Mouse (Mus musculus): Measurements from ENCODE around the gene Pde4c. TPM values are rescaled to one million over a fixed set of nuclear protein-coding genes. Genes with fewer than 3 reads are reported as not detected.

The Pde4c gene
- polyA plus RNA-seq, 1 experiment from 2014 or later = 0.10 TPM

- 90% methylated on average over 6 of the region's 6 CpGs for WGBS
- Histone ChIP-seq H3K27me3 (no peaks in the 10 kb centered on the region), H3K36me3 (ENCODE audit: poor library complexity, severe bottlenecking) (peaks cover 22% of the 10 kb centered on the region), H3K9ac (no peak overlapping the region), H3K27ac (no peak overlapping the region), H3K4me1 (peaks cover 52% of the 10 kb centered on the region), H3K9me3 (replicated peaks) (no peaks in the 10 kb centered on the region), H3K4me2 (no peak overlapping the region), H3K4me3 (no peak overlapping the region)
- ATAC-seq = no peak
Observed at GRCm38 (mm10) chr8:70756476-70757040, 33.0 kb downstream of the Pde4c start.

GRCm38 (mm10) chr8:70757523-70758307 is 34.2 kb downstream of the Pde4c start:
- 65% methylated on average over 22 of the region's 22 CpGs for WGBS
- no peak for ATAC-seq
- Histone ChIP-seq H3K36me3 (ENCODE audit: poor library complexity, severe bottlenecking) (peaks cover 22% of the 10 kb centered on the region), H3K27me3 (no peaks in the 10 kb centered on the region), H3K4me3 (no peak overlapping the region), H3K4me2 (peak overlapping the region; percentile 4; the same call in 1 of the 2 replicates), H3K4me1 (peaks cover 52% of the 10 kb centered on the region), H3K27ac (peak overlapping the region; percentile 74), H3K9ac (no peak overlapping the region), H3K9me3 (replicated peaks) (no peaks in the 10 kb centered on the region)

- Histone ChIP-seq H3K4me2 (peak overlapping the region; percentile 100; the same call in 1 of the 2 replicates), H3K27me3 (no peaks in the 10 kb centered on the region), H3K36me3 (ENCODE audit: poor library complexity, severe bottlenecking) (peaks cover 22% of the 10 kb centered on the region), H3K4me3 (no peak overlapping the region), H3K9ac (no peak overlapping the region), H3K27ac (peak overlapping the region; percentile 74), H3K4me1 (peaks cover 52% of the 10 kb centered on the region), H3K9me3 (replicated peaks) (no peaks in the 10 kb centered on the region)
- WGBS = 84% methylated on average over 7 of the region's 7 CpGs
- ATAC-seq = no peak
Observed at GRCm38 (mm10) chr8:70758308-70758615, 34.7 kb downstream of the Pde4c start.

- no peaks in the 10 kb centered on the region for H3K9me3 ChIP-seq (replicated peaks)
- H3K4me3 ChIP-seq = no peak overlapping the region
- H3K27ac ChIP-seq = peak overlapping the region; percentile 74
- H3K27me3 ChIP-seq = no peaks in the 10 kb centered on the region
- no peak for ATAC-seq
- H3K4me1 ChIP-seq = peaks cover 52% of the 10 kb centered on the region
- 71% methylated on average over 18 of the region's 19 CpGs for WGBS
- peak overlapping the region; percentile 100 for H3K4me2 ChIP-seq
- 0 out of 2 replicates have a peak overlapping the region, but pooled peaks have one; percentile 7 for H3K9ac ChIP-seq
- H3K36me3 ChIP-seq (ENCODE audit: poor library complexity, severe bottlenecking) = peaks cover 22% of the 10 kb centered on the region
Observed at GRCm38 (mm10) chr8:70758616-70759561, 35.4 kb downstream of the Pde4c start.

- peaks cover 48% of the 10 kb centered on the region for H3K4me1 ChIP-seq
- peaks cover 22% of the 10 kb centered on the region for H3K36me3 ChIP-seq (ENCODE audit: poor library complexity, severe bottlenecking)
- H3K27ac ChIP-seq = peak overlapping the region; percentile 76
- H3K4me2 ChIP-seq = peak overlapping the region; percentile 100
- WGBS = under 1% methylated on average over 22 of the region's 22 CpGs
- H3K4me3 ChIP-seq = peak overlapping the region; percentile 64
- ATAC-seq = peak; percentile 23; the same call in 1 of the 2 replicates
- peak overlapping the region; percentile 83 for H3K9ac ChIP-seq
- H3K9me3 ChIP-seq (replicated peaks) = no peaks in the 10 kb centered on the region
- no peaks in the 10 kb centered on the region for H3K27me3 ChIP-seq
Observed at GRCm38 (mm10) chr8:70760350-70760749, 36.8 kb downstream of the Pde4c start.

- H3K4me3 ChIP-seq = peak within 1 kb of the TSS; percentile 64
- H3K4me2 ChIP-seq = peak within 1 kb of the TSS; percentile 100
- H3K36me3 ChIP-seq (ENCODE audit: poor library complexity, severe bottlenecking) = peaks cover 22% of the 10 kb centered on the region
- H3K27me3 ChIP-seq = peaks cover 2% of the 10 kb centered on the region; the same call in 1 of the 2 replicates
- under 1% methylated on average over 53 of the region's 55 CpGs for WGBS
- peak within 1 kb of the TSS; percentile 76 for H3K27ac ChIP-seq
- peak; percentile 96 for ATAC-seq
- peaks cover 48% of the 10 kb centered on the region for H3K4me1 ChIP-seq
- peak within 1 kb of the TSS; percentile 83 for H3K9ac ChIP-seq
- no peaks in the 10 kb centered on the region for H3K9me3 ChIP-seq (replicated peaks)
Observed at GRCm38 (mm10) chr8:70760775-70761406, 37.4 kb downstream of the Pde4c start, which contains the start of gene Mpv17l2. TSS of gene Mpv17l2 (minus strand) at chr8:70760946.

GRCm38 (mm10) chr8:70762118-70762517 is 38.6 kb downstream of the Pde4c start:
- 85% methylated on average over 1 of the region's 1 CpGs for WGBS
- Histone ChIP-seq H3K4me2 (no peak overlapping the region), H3K9ac (no peak overlapping the region), H3K27me3 (peaks cover 10% of the 10 kb centered on the region; the same call in 1 of the 2 replicates), H3K4me1 (peaks cover 47% of the 10 kb centered on the region), H3K36me3 (ENCODE audit: poor library complexity, severe bottlenecking) (peaks cover 11% of the 10 kb centered on the region), H3K27ac (no peak overlapping the region), H3K4me3 (no peak overlapping the region), H3K9me3 (replicated peaks) (no peaks in the 10 kb centered on the region)
- no peak for ATAC-seq

- Histone ChIP-seq H3K36me3 (ENCODE audit: poor library complexity, severe bottlenecking) (peaks cover 11% of the 10 kb centered on the region), H3K9me3 (replicated peaks) (no peaks in the 10 kb centered on the region), H3K27ac (no peak overlapping the region), H3K4me1 (peaks cover 38% of the 10 kb centered on the region), H3K4me3 (no peak overlapping the region), H3K9ac (no peak overlapping the region), H3K27me3 (peaks cover 10% of the 10 kb centered on the region; the same call in 1 of the 2 replicates), H3K4me2 (no peak overlapping the region)
- 5% methylated on average over 3 of the region's 3 CpGs for WGBS
- ATAC-seq = no peak
Observed at GRCm38 (mm10) chr8:70763354-70763753, 39.8 kb downstream of the Pde4c start.

GRCm38 (mm10) chr8:70764026-70764425 is 40.5 kb downstream of the Pde4c start:
- Histone ChIP-seq H3K27me3 (peaks cover 10% of the 10 kb centered on the region; the same call in 1 of the 2 replicates), H3K4me2 (no peak overlapping the region), H3K4me3 (no peak overlapping the region), H3K36me3 (ENCODE audit: poor library complexity, severe bottlenecking) (peaks cover 18% of the 10 kb centered on the region), H3K9ac (no peak overlapping the region), H3K4me1 (peaks cover 31% of the 10 kb centered on the region), H3K27ac (no peak overlapping the region), H3K9me3 (replicated peaks) (no peaks in the 10 kb centered on the region)
- ATAC-seq = no peak
- 87% methylated on average over 8 of the region's 8 CpGs for WGBS

GRCm38 (mm10) chr8:70764676-70765075 is 41.2 kb downstream of the Pde4c start:
- no peak for ATAC-seq
- WGBS = 93% methylated on average over 13 of the region's 13 CpGs
- peaks cover 25% of the 10 kb centered on the region for H3K4me1 ChIP-seq
- peaks cover 21% of the 10 kb centered on the region for H3K36me3 ChIP-seq (ENCODE audit: poor library complexity, severe bottlenecking)
- H3K9me3 ChIP-seq (replicated peaks) = no peaks in the 10 kb centered on the region
- peaks cover 10% of the 10 kb centered on the region; the same call in 1 of the 2 replicates for H3K27me3 ChIP-seq
- H3K9ac ChIP-seq = no peak overlapping the region
- no peak overlapping the region for H3K4me2 ChIP-seq
- H3K27ac ChIP-seq = no peak overlapping the region
- no peak overlapping the region for H3K4me3 ChIP-seq

- Histone ChIP-seq H3K4me3 (no peak overlapping the region), H3K4me1 (peaks cover 18% of the 10 kb centered on the region), H3K36me3 (ENCODE audit: poor library complexity, severe bottlenecking) (peaks cover 28% of the 10 kb centered on the region), H3K27me3 (peaks cover 10% of the 10 kb centered on the region; the same call in 1 of the 2 replicates), H3K9me3 (replicated peaks) (no peaks in the 10 kb centered on the region), H3K27ac (no peak overlapping the region), H3K9ac (no peak overlapping the region), H3K4me2 (peak overlapping the region; percentile 62)
- ATAC-seq = no peak
- whole genome bisulfite sequencing = 89% methylated on average over 9 of the region's 9 CpGs
Observed at GRCm38 (mm10) chr8:70765329-70765728, 41.8 kb downstream of the Pde4c start.

All from forebrain, embryonic 13.5 days (tissue).